Mouse (Mus musculus) layer of hippocampus, adult 18-20 months (tissue): Measurements from ENCODE around the gene Snrpd2. TPM values are rescaled to one million over a fixed set of nuclear protein-coding genes. Genes with fewer than 3 reads are reported as not detected.

Experiments
- DNase-seq, 2 experiments: peaks; one replicate each; pipeline ENCODE4 v3.0.0; 2022; ENCODE audit warnings: low spot score in 2 of 2
- microRNA-seq, 2 experiments: library from miRNA; unstranded; fragments of <30 nt; microRNA quantifications; one replicate each; pipeline ENCODE4 v1.2.0; 2021
- total RNA-seq, 2 experiments: library from RNA; stranded (reverse); gene quantifications; 2 replicates each; pipeline ENCODE4 v1.2.3; 2021

Gene Snrpd2
- total RNA-seq, 2 experiments from 2014 or later, result 79.7 to 82.8 TPM

GRCm38 (mm10) chr7:19176516-19176947, 27.0 kb downstream of the Snrpd2 start:
- DNase-seq, result no peak

- DNase-seq, result no peak
These were observed 27.7 kb downstream of the Snrpd2 start for GRCm38 (mm10) chr7:19177216-19177615.

- peak in 1 of 2 experiments; percentile 51 for DNase-seq
These were observed 28.5 kb downstream of the Snrpd2 start for GRCm38 (mm10) chr7:19178035-19178434.

GRCm38 (mm10) chr7:19178443-19179092, 29.0 kb downstream of the Snrpd2 start:
- DNase-seq, result peak; percentile 72 to 90

GRCm38 (mm10) chr7:19179173-19179572, 29.7 kb downstream of the Snrpd2 start:
- DNase-seq, result peak in 1 of 2 experiments; percentile 66

GRCm38 (mm10) chr7:19179936-19180335, 30.4 kb downstream of the Snrpd2 start:
- DNase-seq, result no peak

GRCm38 (mm10) chr7:19180862-19181429, 31.4 kb downstream of the Snrpd2 start:
- no peak for DNase-seq

GRCm38 (mm10) chr7:19184250-19184649, 34.7 kb downstream of the Snrpd2 start:
- DNase-seq, result no peak

- no peak for DNase-seq
These were observed 35.2 kb downstream of the Snrpd2 start for GRCm38 (mm10) chr7:19184758-19185157.

- no peak for DNase-seq
These were observed 45.2 kb downstream of the Snrpd2 start for GRCm38 (mm10) chr7:19194676-19195075.

- peak in 1 of 2 experiments; percentile 49 for DNase-seq
These were observed 47.2 kb downstream of the Snrpd2 start for GRCm38 (mm10) chr7:19196676-19197075.

GRCm38 (mm10) chr7:19197985-19198384, 48.5 kb downstream of the Snrpd2 start:
- DNase-seq, result no peak

GRCm38 (mm10) chr7:19201660-19202059, 52.1 kb downstream of the Snrpd2 start:
- no peak for DNase-seq

- no peak for DNase-seq
These were observed 52.7 kb downstream of the Snrpd2 start for GRCm38 (mm10) chr7:19202065-19202850.

Small RNAs within 50 kb of the gene (microRNA-seq; reads per million reads assigned to microRNA genes)
- gene Mir330, result 10,265 to 11,307 reads per million in 2 experiments

Other genes with a start within 250 kb of the Snrpd2 start
- gene Ccdc61, start 239.3 kb upstream of the Snrpd2 start, total RNA-seq, result 10 to 100 TPM; 10.4 to 10.9 TPM
- gene Nova2, start 223.8 kb upstream of the Snrpd2 start, total RNA-seq, result 10 to 100 TPM; 76.3 to 79.4 TPM
- gene Nanos2, start 162.3 kb upstream of the Snrpd2 start, total RNA-seq, result under 1 TPM; 0.20 to 0.40 TPM
- gene Mypop, start 158.5 kb upstream of the Snrpd2 start, total RNA-seq, result 10 to 100 TPM; 50.1 to 50.7 TPM
- 10 to 100 TPM; 53.8 to 57.2 TPM for gene Irf2bp1, start 145.7 kb upstream of the Snrpd2 start, total RNA-seq
- gene Foxa3, start 126.2 kb upstream of the Snrpd2 start, total RNA-seq, result not detected
- 100 to 1,000 TPM; 118 to 123 TPM for gene Sympk, start 125.3 kb upstream of the Snrpd2 start, total RNA-seq
- not detected for gene Rsph6a, start 95.0 kb upstream of the Snrpd2 start, total RNA-seq
- gene Dmwd, start 73.5 kb upstream of the Snrpd2 start, total RNA-seq, result 100 to 1,000 TPM; 142 to 148 TPM
- gene Dmpk, start 65.9 kb upstream of the Snrpd2 start, total RNA-seq, result 10 to 100 TPM; 30.2 to 43.1 TPM
- gene Six5, start 55.1 kb upstream of the Snrpd2 start, total RNA-seq, result 1 to 10 TPM; 2.0 to 2.6 TPM
- under 1 TPM in 1 of 2 experiments, not detected in 1; 0.27 TPM for gene Gm4969, start 31.4 kb upstream of the Snrpd2 start, total RNA-seq
- 10 to 100 TPM; 15.0 to 15.4 TPM for gene Fbxo46, start 29.9 kb upstream of the Snrpd2 start, total RNA-seq
- 10 to 100 TPM; 17.1 to 18.7 TPM for gene Qpctl, start 431 bp upstream of the Snrpd2 start, total RNA-seq
- 1 to 10 TPM; 1.3 to 1.4 TPM for gene Gipr, start 16.4 kb downstream of the Snrpd2 start, total RNA-seq
- gene Eml2, start 26.7 kb downstream of the Snrpd2 start, total RNA-seq, result 100 to 1,000 TPM; 160 to 178 TPM
- 1 to 10 TPM; 1.3 to 1.4 TPM for gene Gpr4, start 62.8 kb downstream of the Snrpd2 start, total RNA-seq
- gene Opa3, start 78.6 kb downstream of the Snrpd2 start, total RNA-seq, result 10 to 100 TPM; 41.3 to 42.6 TPM
- gene Vasp, start 122.1 kb downstream of the Snrpd2 start, total RNA-seq, result 10 to 100 TPM; 14.2 to 17.0 TPM
- gene Ppm1n, start 130.3 kb downstream of the Snrpd2 start, total RNA-seq, result not detected
- gene Rtn2, start 132.9 kb downstream of the Snrpd2 start, total RNA-seq, result 10 to 100 TPM; 92.8 to 95.6 TPM
- gene Fosb, start 160.3 kb downstream of the Snrpd2 start, total RNA-seq, result 10 to 100 TPM; 20.4 to 26.6 TPM
- 10 to 100 TPM; 47.7 to 49.0 TPM for gene Ercc1, start 195.1 kb downstream of the Snrpd2 start, total RNA-seq
- gene Cd3eap, start 209.8 kb downstream of the Snrpd2 start, total RNA-seq, result 10 to 100 TPM; 19.9 to 21.0 TPM
- gene Ppp1r13l, start 210.0 kb downstream of the Snrpd2 start, total RNA-seq, result 1 to 10 TPM; 6.3 to 7.8 TPM
- 10 to 100 TPM; 37.5 to 38.3 TPM for gene Ercc2, start 232.3 kb downstream of the Snrpd2 start, total RNA-seq